Mouse (Mus musculus): ENCODE data around the gene Ces1h. TPM values are rescaled to one million over a fixed set of nuclear protein-coding genes. Genes with fewer than 3 reads are reported as not detected.
"Not testable (repeated sequence)": the region's sequence is repeated elsewhere in the genome, so short reads cannot be mapped to it uniquely, and the experiment has no call there.

Ces1h gene
- polyA plus RNA-seq (2015; fragmentation: Nextera tagmentation; extraction: Ambion mirVana), result not detected in 2 replicates

GRCm38 (mm10) chr8:93379625-93380024 is at the start of gene Ces1h:
TSS of gene Ces1h (minus strand) at chr8:93379725.
- Histone ChIP-seq H3K27me3 (replicated peaks) (no peaks in the 10 kb centered on the region), H3K9me3 (no peaks in the 10 kb centered on the region), H3K9ac (no peak within 1 kb of the TSS), H3K27ac (no peak within 1 kb of the TSS), H3K36me3 (replicated peaks) (no peaks in the 10 kb centered on the region), H3K4me3 (no peak within 1 kb of the TSS), H3K4me1 (no peaks in the 10 kb centered on the region), H3K4me2 (no peak within 1 kb of the TSS)
- WGBS, result 90% methylated on average over 4 of the region's 4 CpGs
- ATAC-seq (replicated peaks), result no peak

- no peaks in the 10 kb centered on the region for H3K27me3 ChIP-seq (replicated peaks)
- H3K27ac ChIP-seq, result no peak overlapping the region
- H3K4me2 ChIP-seq, result no peak overlapping the region
- H3K9me3 ChIP-seq, result no peaks in the 10 kb centered on the region
- WGBS, result 85% methylated on average over 16 of the region's 16 CpGs
- no peaks in the 10 kb centered on the region for H3K4me1 ChIP-seq
- H3K9ac ChIP-seq, result no peak overlapping the region
- ATAC-seq (replicated peaks), result no peak
- H3K4me3 ChIP-seq, result no peak overlapping the region
- no peaks in the 10 kb centered on the region for H3K36me3 ChIP-seq (replicated peaks)
Observed at GRCm38 (mm10) chr8:93427195-93427594, 47.7 kb upstream of the Ces1h start.

DNA sequence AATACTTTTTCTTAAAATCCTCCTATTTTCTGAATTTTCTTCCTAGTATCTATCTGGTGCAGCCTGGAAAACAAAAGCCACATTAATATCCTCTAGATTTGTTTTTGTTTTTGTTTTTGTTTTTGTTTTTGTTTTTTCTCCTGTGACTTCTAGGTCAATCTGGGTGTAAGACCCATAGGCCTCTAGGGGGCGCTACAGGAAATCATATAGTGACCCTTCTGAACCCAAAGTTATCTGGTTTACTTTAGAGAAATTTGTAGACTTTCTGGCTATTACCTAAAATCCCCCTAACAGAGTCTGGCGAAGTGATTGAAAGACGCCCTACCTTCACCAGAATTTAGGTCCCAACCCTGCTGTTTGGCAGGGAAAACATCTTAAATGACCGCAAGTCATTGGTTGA is 35.9 kb upstream of the Ces1h start:
- no peaks in the 10 kb centered on the region for H3K27me3 ChIP-seq (replicated peaks)
- H3K4me1 ChIP-seq, result no peaks in the 10 kb centered on the region
- H3K4me3 ChIP-seq, result no peak overlapping the region
- H3K4me2 ChIP-seq, result no peak overlapping the region
- no peak overlapping the region for H3K9ac ChIP-seq
- H3K27ac ChIP-seq, result no peak overlapping the region
- no peak for ATAC-seq (replicated peaks)
- WGBS, result 73% methylated on average over 4 of the region's 4 CpGs
- H3K36me3 ChIP-seq (replicated peaks), result no peaks in the 10 kb centered on the region
- H3K9me3 ChIP-seq, result no peaks in the 10 kb centered on the region

GRCm38 (mm10) chr8:93408830-93409229 is 29.3 kb upstream of the Ces1h start:
- no peak for ATAC-seq (replicated peaks)
- WGBS, result 95% methylated on average over 2 of the region's 2 CpGs
- Histone ChIP-seq H3K27ac (no peak overlapping the region), H3K9ac (no peak overlapping the region), H3K36me3 (replicated peaks) (no peaks in the 10 kb centered on the region), H3K4me3 (no peak overlapping the region), H3K9me3 (no peaks in the 10 kb centered on the region), H3K27me3 (replicated peaks) (no peaks in the 10 kb centered on the region), H3K4me1 (no peaks in the 10 kb centered on the region), H3K4me2 (no peak overlapping the region)

- no peaks in the 10 kb centered on the region for H3K9me3 ChIP-seq
- WGBS, result 77% methylated on average over 2 of the region's 2 CpGs
Observed at GRCm38 (mm10) chr8:93399698-93400097, 20.2 kb upstream of the Ces1h start.

GRCm38 (mm10) chr8:93398044-93398443 is 18.5 kb upstream of the Ces1h start:
- WGBS, result 47% methylated on average over 1 of the region's 1 CpGs

More at GRCm38 (mm10) chr8:93399698-93400097, 20.2 kb upstream of the Ces1h start:
- no peak overlapping the region for H3K4me2 ChIP-seq
- no peaks in the 10 kb centered on the region for H3K36me3 ChIP-seq (replicated peaks)
- no peak for ATAC-seq (replicated peaks)
- H3K27ac ChIP-seq, result no peak overlapping the region
- no peak overlapping the region for H3K9ac ChIP-seq
- H3K27me3 ChIP-seq (replicated peaks), result no peaks in the 10 kb centered on the region
- no peak overlapping the region for H3K4me3 ChIP-seq
- no peaks in the 10 kb centered on the region for H3K4me1 ChIP-seq

GRCm38 (mm10) chr8:93394079-93394619 is 14.6 kb upstream of the Ces1h start:
- not testable (repeated sequence) for H3K27ac ChIP-seq; H3K4me1 ChIP-seq; H3K36me3 ChIP-seq (replicated peaks); H3K4me3 ChIP-seq; H3K27me3 ChIP-seq (replicated peaks); H3K4me2 ChIP-seq; ATAC-seq (replicated peaks); H3K9ac ChIP-seq; H3K9me3 ChIP-seq
- 69% methylated on average over 8 of the region's 8 CpGs for WGBS

More at GRCm38 (mm10) chr8:93398044-93398443, 18.5 kb upstream of the Ces1h start:
- H3K9me3 ChIP-seq, result no peaks in the 10 kb centered on the region
- H3K9ac ChIP-seq, result no peak overlapping the region
- ATAC-seq (replicated peaks), result no peak
- H3K4me1 ChIP-seq, result no peaks in the 10 kb centered on the region
- H3K36me3 ChIP-seq (replicated peaks), result no peaks in the 10 kb centered on the region
- H3K27me3 ChIP-seq (replicated peaks), result no peaks in the 10 kb centered on the region
- H3K4me3 ChIP-seq, result no peak overlapping the region
- no peak overlapping the region for H3K27ac ChIP-seq
- no peak overlapping the region for H3K4me2 ChIP-seq

DNA sequence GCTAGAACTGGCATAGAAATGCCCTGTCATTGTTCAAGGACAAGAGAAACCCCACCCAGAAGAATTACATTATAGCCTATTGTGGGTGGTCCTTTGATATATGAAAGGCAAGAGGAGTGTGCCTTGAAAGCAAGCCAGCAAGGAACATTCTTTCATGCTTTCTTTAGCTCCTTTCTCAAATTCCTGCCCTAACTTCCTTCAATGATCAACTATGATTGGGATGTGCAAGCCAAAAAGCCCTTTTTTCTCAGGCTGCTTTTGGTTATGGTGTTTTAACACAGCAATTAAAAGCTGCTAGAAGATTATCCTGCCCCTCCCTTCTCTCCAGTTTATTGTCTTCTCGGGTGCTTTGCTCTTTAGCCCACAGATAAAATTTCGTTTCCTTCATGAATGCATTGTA is 10.0 kb downstream of the Ces1h start:
- H3K9me3 ChIP-seq, result no peaks in the 10 kb centered on the region
- H3K27ac ChIP-seq, result no peak overlapping the region
- H3K36me3 ChIP-seq (replicated peaks), result no peaks in the 10 kb centered on the region
- no peaks in the 10 kb centered on the region for H3K27me3 ChIP-seq (replicated peaks)
- no peak overlapping the region for H3K4me3 ChIP-seq
- no peak for ATAC-seq (replicated peaks)
- H3K4me1 ChIP-seq, result no peaks in the 10 kb centered on the region
- 16% methylated on average over 2 of the region's 2 CpGs for WGBS
- H3K9ac ChIP-seq, result no peak overlapping the region
- no peak overlapping the region for H3K4me2 ChIP-seq

DNA sequence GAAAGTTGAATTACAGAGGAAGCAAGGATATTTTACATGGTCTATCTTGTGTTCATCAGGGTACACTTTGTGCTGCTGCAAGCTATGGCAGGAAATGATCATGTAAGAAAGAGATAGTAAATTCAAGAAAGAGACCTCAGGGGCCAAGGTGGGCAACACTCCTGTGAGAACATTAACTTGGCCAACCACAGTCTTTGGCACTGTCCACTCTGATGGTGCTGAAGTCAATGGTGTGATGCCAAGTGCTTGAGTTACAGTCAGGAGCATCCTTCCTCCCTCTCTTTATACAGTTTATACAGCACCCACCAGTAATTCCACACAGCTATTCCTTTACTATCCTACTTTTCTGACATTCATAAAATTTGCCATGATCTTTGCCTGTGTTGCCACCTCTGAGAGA is 19.4 kb downstream of the Ces1h start:
- Histone ChIP-seq H3K4me2 (no peak overlapping the region), H3K4me3 (no peak overlapping the region), H3K4me1 (no peaks in the 10 kb centered on the region), H3K9ac (no peak overlapping the region), H3K27ac (no peak overlapping the region), H3K9me3 (no peaks in the 10 kb centered on the region), H3K27me3 (replicated peaks) (no peaks in the 10 kb centered on the region), H3K36me3 (replicated peaks) (no peaks in the 10 kb centered on the region)
- no peak for ATAC-seq (replicated peaks)

DNA sequence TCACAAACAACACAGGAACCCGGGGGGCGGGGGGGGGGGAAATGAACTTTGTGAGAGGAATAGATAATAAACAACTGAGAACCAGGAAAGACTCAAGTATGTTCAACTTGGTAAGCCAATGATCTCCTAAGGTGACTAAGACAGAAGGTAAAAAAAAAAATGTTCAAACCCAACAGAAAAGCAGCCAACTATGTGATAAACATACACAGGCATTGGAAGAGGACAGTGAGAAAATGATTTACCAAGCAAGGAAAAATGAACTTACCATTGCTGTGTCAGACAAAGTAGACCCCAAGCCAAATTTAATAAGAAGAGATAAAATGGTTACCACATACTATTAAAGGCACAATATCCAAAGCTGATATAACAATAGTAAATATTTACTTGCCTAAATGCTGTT is 40.0 kb downstream of the Ces1h start:
- Histone ChIP-seq H3K9me3 (no peaks in the 10 kb centered on the region), H3K27me3 (replicated peaks) (no peaks in the 10 kb centered on the region), H3K9ac (no peak overlapping the region), H3K4me2 (no peak overlapping the region), H3K27ac (no peak overlapping the region), H3K36me3 (replicated peaks) (no peaks in the 10 kb centered on the region), H3K4me1 (no peaks in the 10 kb centered on the region), H3K4me3 (no peak overlapping the region)
- WGBS, result 88% methylated on average over 2 of the region's 2 CpGs
- no peak for ATAC-seq (replicated peaks)

DNA sequence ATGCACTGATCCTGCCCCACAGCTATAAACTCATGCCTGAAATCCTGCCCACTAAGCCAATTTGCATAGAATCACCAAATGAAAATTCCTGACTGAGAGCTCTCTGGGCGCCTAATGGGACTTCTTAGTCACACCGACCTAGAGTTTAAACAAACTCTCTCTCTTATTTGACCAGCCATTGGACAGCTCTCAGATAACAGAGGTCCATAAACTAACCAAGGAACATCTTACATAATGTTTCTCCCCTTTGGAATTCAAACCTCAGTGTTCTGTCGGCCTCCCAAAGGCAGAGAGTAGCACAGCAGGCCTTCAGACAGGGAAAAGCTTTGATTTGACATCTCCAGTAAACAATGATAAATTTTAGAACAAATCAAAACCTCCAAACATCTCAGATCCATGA is 42.3 kb downstream of the Ces1h start, which contains the start of gene Ces1g:
Gene Ces1g (minus strand): TSS at position 102 of the 400 bp plus-strand sequence.
- Histone ChIP-seq H3K9ac (no peak within 1 kb of the TSS), H3K27me3 (replicated peaks) (no peaks in the 10 kb centered on the region), H3K27ac (no peak within 1 kb of the TSS), H3K4me1 (no peaks in the 10 kb centered on the region), H3K36me3 (replicated peaks) (no peaks in the 10 kb centered on the region), H3K9me3 (no peaks in the 10 kb centered on the region), H3K4me2 (no peak within 1 kb of the TSS), H3K4me3 (no peak within 1 kb of the TSS)
- 65% methylated on average over 3 of the region's 3 CpGs for WGBS
- no peak for ATAC-seq (replicated peaks)

DNA sequence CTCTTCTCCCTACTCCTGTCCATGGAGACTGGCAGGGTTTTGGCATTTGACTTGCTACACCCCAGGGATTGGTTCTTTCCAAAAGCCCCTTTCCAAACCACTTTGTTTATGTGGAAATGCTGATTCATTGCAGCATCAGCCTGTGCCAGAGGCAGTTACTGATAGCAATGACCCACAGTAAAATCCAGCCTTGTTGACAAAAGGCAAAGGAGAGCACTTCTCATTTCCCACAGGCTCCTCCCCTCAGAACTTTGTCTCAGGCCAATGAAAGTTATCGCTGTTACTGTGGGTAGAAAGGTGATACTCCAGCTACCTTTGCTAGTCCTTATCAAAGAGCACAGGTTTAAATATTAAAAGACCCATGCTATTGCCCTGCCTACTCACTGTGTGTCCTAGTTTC is 46.8 kb downstream of the Ces1h start:
- ATAC-seq (replicated peaks), result no peak
- no peaks in the 10 kb centered on the region for H3K9me3 ChIP-seq
- H3K4me2 ChIP-seq, result no peak overlapping the region
- no peaks in the 10 kb centered on the region for H3K27me3 ChIP-seq (replicated peaks)
- 88% methylated on average over 1 of the region's 1 CpGs for WGBS
- H3K27ac ChIP-seq, result no peak overlapping the region
- no peak overlapping the region for H3K4me3 ChIP-seq
- H3K4me1 ChIP-seq, result no peaks in the 10 kb centered on the region
- no peaks in the 10 kb centered on the region for H3K36me3 ChIP-seq (replicated peaks)
- H3K9ac ChIP-seq, result no peak overlapping the region

GRCm38 (mm10) chr8:93331151-93331550 is 48.4 kb downstream of the Ces1h start:
- no peaks in the 10 kb centered on the region for H3K4me1 ChIP-seq
- H3K27ac ChIP-seq, result no peak overlapping the region
- no peak for ATAC-seq (replicated peaks)
- H3K9me3 ChIP-seq, result no peaks in the 10 kb centered on the region
- H3K4me2 ChIP-seq, result no peak overlapping the region
- no peak overlapping the region for H3K9ac ChIP-seq
- no peak overlapping the region for H3K4me3 ChIP-seq
- whole genome bisulfite sequencing, result 93% methylated on average over 2 of the region's 2 CpGs
- no peaks in the 10 kb centered on the region for H3K27me3 ChIP-seq (replicated peaks)
- no peaks in the 10 kb centered on the region for H3K36me3 ChIP-seq (replicated peaks)
